Mouse (Mus musculus): Measurements from ENCODE around the gene B4galt2. TPM values are rescaled to one million over a fixed set of nuclear protein-coding genes. Genes with fewer than 3 reads are reported as not detected.

The B4galt2 gene
- total RNA-seq, 2 experiments from 2014 or later, result 95.6 to 107 TPM

Other genes with a start within 250 kb of the B4galt2 start
- 10 to 100 TPM; 37.9 to 41.1 TPM for gene Dmap1, start 201.2 kb downstream of the B4galt2 start, total RNA-seq (2021)
- gene Gm12845, start 159.1 kb downstream of the B4galt2 start, total RNA-seq (2021), result not detected
- not detected for gene Klf17, start 117.8 kb downstream of the B4galt2 start, total RNA-seq (2021)
- gene Slc6a9, start 49.0 kb downstream of the B4galt2 start, total RNA-seq (2021), result 10 to 100 TPM; 38.1 to 40.4 TPM
- gene Ccdc24, start 10.9 kb downstream of the B4galt2 start, total RNA-seq (2021), result 1 to 10 TPM in 1 of 2 experiments, under 1 TPM in 1; 0.79 to 1.2 TPM
- gene Atp6v0b, start 3.8 kb upstream of the B4galt2 start, total RNA-seq (2021), result 100 to 1,000 TPM; 432 to 445 TPM
- 10 to 100 TPM in 1 of 2 experiments, 1 to 10 TPM in 1; 6.6 to 10.8 TPM for gene Dph2, start 8.5 kb upstream of the B4galt2 start, total RNA-seq (2021)
- 100 to 1,000 TPM; 119 to 122 TPM for gene Ipo13, start 31.5 kb upstream of the B4galt2 start, total RNA-seq (2021)
- gene Artn, start 46.3 kb upstream of the B4galt2 start, total RNA-seq (2021), result 1 to 10 TPM; 3.1 TPM

Measured in left cerebral cortex, postnatal 36 days (tissue).